Mouse (Mus musculus): ENCODE results near the gene Rpl19. TPM values are rescaled to one million over a fixed set of nuclear protein-coding genes. Genes with fewer than 3 reads are reported as not detected.
A peak's percentile ranks its signal among the peaks of the same experiment; 100 is the strongest.

Gene Rpl19
- 1,012 and 1,039 TPM in 2 replicates for polyA plus RNA-seq (2015; fragmentation: Nextera tagmentation; extraction: Ambion mirVana)

- H3K27ac ChIP-seq = peak within 1 kb of the TSS; percentile 92
- peaks cover 33% of the 10 kb centered on the region for H3K36me3 ChIP-seq
- peak within 1 kb of the TSS; percentile 100 for H3K4me3 ChIP-seq
- H3K4me1 ChIP-seq = peaks cover 24% of the 10 kb centered on the region
- peak; percentile 58; the same call in 1 of the 2 replicates for ATAC-seq (ENCODE audit: low FRiP score, low read depth)
- under 1% methylated on average over 69 of the region's 69 CpGs for WGBS
- H3K4me2 ChIP-seq (replicated peaks) = peak within 1 kb of the TSS; percentile 94
- no peaks in the 10 kb centered on the region for H3K9me3 ChIP-seq
- no peaks in the 10 kb centered on the region for H3K27me3 ChIP-seq
- H3K9ac ChIP-seq = peak within 1 kb of the TSS; percentile 100
These were observed at the start of gene Rpl19 for GRCm38 (mm10) chr11:98026570-98027296. Rpl19 (plus strand) TSS chr11:98026710.

GRCm38 (mm10) chr11:97977797-97978196 lies 48.7 kb upstream of the Rpl19 start:
- H3K27ac ChIP-seq = no peak overlapping the region
- 82% methylated on average over 5 of the region's 5 CpGs for WGBS
- H3K4me2 ChIP-seq (replicated peaks) = no peak overlapping the region
- no peak overlapping the region for H3K9ac ChIP-seq
- no peaks in the 10 kb centered on the region for H3K36me3 ChIP-seq
- H3K9me3 ChIP-seq = no peaks in the 10 kb centered on the region
- peaks cover 14% of the 10 kb centered on the region for H3K4me1 ChIP-seq
- no peak overlapping the region for H3K4me3 ChIP-seq
- no peaks in the 10 kb centered on the region; the same call in 1 of the 2 replicates for H3K27me3 ChIP-seq
- ATAC-seq (ENCODE audit: low FRiP score, low read depth) = no peak

GRCm38 (mm10) chr11:97978392-97978791 lies 48.1 kb upstream of the Rpl19 start:
- 84% methylated on average over 13 of the region's 13 CpGs for WGBS
- no peak for ATAC-seq (ENCODE audit: low FRiP score, low read depth)
- no peak overlapping the region for H3K27ac ChIP-seq

DNA sequence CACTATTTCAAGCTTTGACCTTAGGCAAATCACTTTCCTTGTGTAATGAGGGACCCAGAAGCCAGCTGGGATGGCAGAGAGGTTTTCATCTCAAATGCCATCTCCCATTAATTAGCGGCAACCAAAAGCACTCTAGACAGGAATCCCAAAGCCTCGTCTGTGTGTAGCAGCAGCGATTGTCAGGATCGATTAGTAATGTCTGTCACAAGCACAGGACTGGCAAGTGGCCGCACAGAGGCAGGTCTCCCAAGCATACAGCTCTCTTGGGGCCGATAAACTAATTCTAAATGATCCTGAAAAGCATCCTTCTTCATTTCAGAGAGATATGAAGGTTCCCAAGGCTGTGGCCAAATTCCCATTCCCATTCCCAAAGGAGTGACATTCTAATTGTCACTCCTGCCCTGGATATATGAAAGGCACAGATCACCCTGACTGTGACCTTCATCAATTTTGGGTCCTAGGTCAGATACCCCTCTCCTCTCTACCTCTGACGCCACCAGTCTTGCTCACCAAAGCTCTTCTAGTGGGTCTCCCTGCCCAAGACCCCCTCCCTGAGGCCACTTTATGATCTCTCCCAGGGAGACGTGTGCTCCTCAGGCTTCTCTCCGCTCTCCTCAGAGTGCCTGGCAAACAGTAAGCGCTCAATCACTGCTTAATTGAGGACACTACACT lies 46.5 kb upstream of the Rpl19 start:
- H3K9ac ChIP-seq = peak overlapping the region; percentile 21; the same call in 1 of the 2 replicates
- peaks cover 11% of the 10 kb centered on the region for H3K27me3 ChIP-seq
- H3K4me3 ChIP-seq = no peak overlapping the region
- peaks cover 14% of the 10 kb centered on the region for H3K4me1 ChIP-seq
- no peak overlapping the region; the same call in 1 of the 2 replicates for H3K27ac ChIP-seq
- 52% methylated on average over 10 of the region's 10 CpGs for WGBS
- H3K36me3 ChIP-seq = no peaks in the 10 kb centered on the region
- no peaks in the 10 kb centered on the region for H3K9me3 ChIP-seq
- H3K4me2 ChIP-seq (replicated peaks) = no peak overlapping the region
- no peak for ATAC-seq (ENCODE audit: low FRiP score, low read depth)

More at GRCm38 (mm10) chr11:97978392-97978791, 48.1 kb upstream of the Rpl19 start:
- Histone ChIP-seq H3K9me3 (no peaks in the 10 kb centered on the region), H3K9ac (no peak overlapping the region), H3K27me3 (no peaks in the 10 kb centered on the region; the same call in 1 of the 2 replicates), H3K4me1 (peaks cover 14% of the 10 kb centered on the region), H3K4me3 (no peak overlapping the region), H3K36me3 (no peaks in the 10 kb centered on the region), H3K4me2 (replicated peaks) (no peak overlapping the region)

DNA sequence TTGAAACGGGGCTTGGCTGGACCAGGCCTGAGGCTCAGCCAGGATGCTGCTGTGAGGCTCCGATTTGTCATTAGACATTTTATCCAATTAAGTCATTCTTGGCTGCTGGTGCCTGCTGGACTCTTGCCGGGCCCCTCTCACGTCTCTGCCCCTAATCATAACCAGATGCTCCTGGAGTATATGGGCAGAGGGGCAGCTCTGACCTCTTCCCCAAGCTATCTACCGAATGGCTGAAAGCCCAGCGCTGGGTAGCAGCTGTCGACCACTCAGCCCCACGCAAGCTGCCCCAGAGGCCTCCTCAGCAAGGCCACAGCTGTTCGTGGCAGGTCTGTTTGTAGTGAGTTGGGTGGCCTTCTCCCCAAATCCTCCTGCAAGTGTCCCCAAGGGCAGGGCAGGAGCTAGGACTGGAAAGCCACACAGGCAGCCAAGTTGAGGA lies 46.0 kb upstream of the Rpl19 start:
- Histone ChIP-seq H3K4me3 (no peak overlapping the region), H3K4me1 (peaks cover 14% of the 10 kb centered on the region), H3K4me2 (replicated peaks) (peak overlapping the region; percentile 19; the same call in 1 of the 2 replicates), H3K9ac (peak overlapping the region; percentile 21; the same call in 1 of the 2 replicates), H3K27ac (no peak overlapping the region; the same call in 1 of the 2 replicates), H3K36me3 (no peaks in the 10 kb centered on the region), H3K9me3 (no peaks in the 10 kb centered on the region), H3K27me3 (peaks cover 17% of the 10 kb centered on the region)
- 17% methylated on average over 9 of the region's 9 CpGs for WGBS
- peak; percentile 66 for ATAC-seq (ENCODE audit: low FRiP score, low read depth)

- 88% methylated on average over 9 of the region's 9 CpGs for WGBS
- H3K27me3 ChIP-seq = peaks cover 34% of the 10 kb centered on the region
- H3K4me2 ChIP-seq (replicated peaks) = no peak overlapping the region
- no peak overlapping the region for H3K27ac ChIP-seq
- H3K4me3 ChIP-seq = no peak overlapping the region
- no peaks in the 10 kb centered on the region for H3K9me3 ChIP-seq
- H3K36me3 ChIP-seq = no peaks in the 10 kb centered on the region
- peaks cover 19% of the 10 kb centered on the region for H3K4me1 ChIP-seq
- H3K9ac ChIP-seq = no peak overlapping the region
- ATAC-seq (ENCODE audit: low FRiP score, low read depth) = no peak
These were observed 43.8 kb upstream of the Rpl19 start for GRCm38 (mm10) chr11:97982721-97983120.

DNA sequence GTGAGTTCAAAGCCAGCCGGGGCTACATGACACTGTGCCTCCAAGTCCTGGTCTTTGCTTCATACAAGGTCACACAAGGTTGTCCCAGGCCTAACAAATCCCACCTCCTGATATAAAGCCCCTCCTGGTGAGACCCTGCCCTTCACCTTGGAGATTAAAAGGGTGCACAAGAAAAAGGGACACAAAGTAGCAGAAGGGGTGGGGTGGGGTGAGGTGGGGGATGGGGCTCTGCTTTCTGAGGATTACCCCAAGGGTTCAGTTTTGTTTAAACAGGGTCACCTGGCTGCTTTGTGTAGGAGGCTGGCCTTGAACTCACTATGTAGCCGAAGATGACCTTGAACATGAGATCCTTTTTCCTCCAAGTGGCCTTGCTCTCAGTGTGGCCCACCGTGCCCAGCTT lies 43.0 kb upstream of the Rpl19 start:
- no peak overlapping the region for H3K9ac ChIP-seq
- ATAC-seq (ENCODE audit: low FRiP score, low read depth) = no peak
- 87% methylated on average over 3 of the region's 3 CpGs for WGBS

DNA sequence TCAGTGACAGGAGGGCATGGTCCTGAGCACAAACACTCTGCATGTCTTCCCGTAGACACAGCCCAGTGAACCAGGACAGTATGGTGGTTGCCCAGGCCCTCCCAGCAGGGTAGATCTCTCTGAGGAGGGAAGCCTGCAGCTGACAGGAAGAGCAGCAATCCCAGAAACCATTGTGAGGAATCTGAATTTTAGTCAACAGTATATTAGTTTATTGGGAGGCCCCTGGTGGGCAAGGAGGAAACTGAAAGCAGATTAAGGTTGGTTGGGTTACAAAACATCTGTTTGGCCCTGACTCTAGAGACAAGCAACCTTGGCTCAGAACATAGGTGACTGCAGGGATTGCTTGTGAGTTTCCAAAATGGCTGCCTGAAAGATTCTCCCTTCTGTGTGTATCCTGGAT lies 42.5 kb upstream of the Rpl19 start:
- no peak for ATAC-seq (ENCODE audit: low FRiP score, low read depth)
- WGBS = 68% methylated on average over 1 of the region's 1 CpGs
- H3K27ac ChIP-seq = no peak overlapping the region

More for the DNA sequence above, 43.0 kb upstream of the Rpl19 start:
- Histone ChIP-seq H3K9me3 (no peaks in the 10 kb centered on the region), H3K4me2 (replicated peaks) (no peak overlapping the region), H3K27ac (no peak overlapping the region), H3K4me3 (no peak overlapping the region), H3K4me1 (peaks cover 19% of the 10 kb centered on the region), H3K27me3 (peaks cover 34% of the 10 kb centered on the region), H3K36me3 (no peaks in the 10 kb centered on the region)

GRCm38 (mm10) chr11:97985727-97986677 lies 40.5 kb upstream of the Rpl19 start, which contains the start of gene Plxdc1:
Plxdc1 (minus strand) TSS chr11:97986444.
- Histone ChIP-seq H3K4me1 (peaks cover 23% of the 10 kb centered on the region), H3K27ac (no peak within 1 kb of the TSS), H3K4me3 (peak within 1 kb of the TSS; percentile 82), H3K4me2 (replicated peaks) (peak within 1 kb of the TSS; percentile 88), H3K9me3 (no peaks in the 10 kb centered on the region), H3K9ac (peak within 1 kb of the TSS; percentile 69), H3K36me3 (no peaks in the 10 kb centered on the region), H3K27me3 (peaks cover 37% of the 10 kb centered on the region)
- 3% methylated on average over 68 of the region's 74 CpGs for WGBS
- no peak for ATAC-seq (ENCODE audit: low FRiP score, low read depth)

More for the DNA sequence above, 42.5 kb upstream of the Rpl19 start:
- Histone ChIP-seq H3K4me1 (peaks cover 19% of the 10 kb centered on the region), H3K9me3 (no peaks in the 10 kb centered on the region), H3K27me3 (peaks cover 34% of the 10 kb centered on the region), H3K4me2 (replicated peaks) (no peak overlapping the region), H3K4me3 (no peak overlapping the region), H3K36me3 (no peaks in the 10 kb centered on the region), H3K9ac (no peak overlapping the region)

DNA sequence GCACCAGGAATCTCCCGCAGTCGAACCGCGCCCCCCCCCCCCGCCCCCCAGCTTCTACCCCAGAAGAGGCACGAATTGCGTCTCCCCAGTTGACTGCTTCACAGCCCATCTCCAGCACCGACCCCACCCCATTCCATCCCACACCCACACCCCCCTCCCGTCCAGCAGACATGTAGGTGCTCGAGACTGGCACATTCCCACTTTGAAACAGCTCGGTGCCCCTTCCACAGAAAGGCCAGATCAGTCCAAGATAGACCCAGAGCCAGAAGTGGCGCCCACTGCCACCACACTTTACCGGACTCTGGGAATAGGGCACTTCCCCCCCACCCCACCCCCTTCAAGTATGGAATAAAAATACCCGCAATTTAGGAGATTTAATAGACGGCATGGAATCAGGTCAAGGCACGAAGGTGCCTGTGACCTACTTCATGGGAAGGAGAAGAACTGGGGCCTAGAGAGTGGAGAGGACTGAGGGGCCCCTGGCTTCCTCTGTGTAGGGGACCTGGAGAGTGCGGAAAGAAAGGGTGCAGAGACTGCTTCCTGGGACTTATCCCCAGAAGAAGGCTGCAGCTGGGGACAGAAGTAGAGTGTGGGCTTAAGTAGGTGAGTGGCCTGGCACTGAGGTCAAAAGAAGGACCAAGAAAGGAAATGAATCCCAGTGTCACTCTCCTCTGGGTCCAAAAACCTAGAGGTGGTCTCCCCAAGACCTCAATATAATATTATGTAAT lies 39.6 kb upstream of the Rpl19 start:
- H3K4me3 ChIP-seq = peak overlapping the region; percentile 82
- H3K9ac ChIP-seq = peak overlapping the region; percentile 69; the same call in 1 of the 2 replicates
- no peaks in the 10 kb centered on the region for H3K36me3 ChIP-seq
- no peak for ATAC-seq (ENCODE audit: low FRiP score, low read depth)
- WGBS = 26% methylated on average over 17 of the region's 17 CpGs
- peak overlapping the region; percentile 88 for H3K4me2 ChIP-seq (replicated peaks)
- H3K9me3 ChIP-seq = no peaks in the 10 kb centered on the region
- peaks cover 19% of the 10 kb centered on the region for H3K4me1 ChIP-seq
- peaks cover 37% of the 10 kb centered on the region for H3K27me3 ChIP-seq
- no peak overlapping the region for H3K27ac ChIP-seq

Data from limb, embryonic 13.5 days (tissue).